Mouse (Mus musculus): ENCODE results near the gene E2f4. TPM values are rescaled to one million over a fixed set of nuclear protein-coding genes. Genes with fewer than 3 reads are reported as not detected.

The E2f4 gene
- total and polyA plus RNA-seq, 3 experiments = 39.9 to 198 (median 51.0) TPM

DNA sequence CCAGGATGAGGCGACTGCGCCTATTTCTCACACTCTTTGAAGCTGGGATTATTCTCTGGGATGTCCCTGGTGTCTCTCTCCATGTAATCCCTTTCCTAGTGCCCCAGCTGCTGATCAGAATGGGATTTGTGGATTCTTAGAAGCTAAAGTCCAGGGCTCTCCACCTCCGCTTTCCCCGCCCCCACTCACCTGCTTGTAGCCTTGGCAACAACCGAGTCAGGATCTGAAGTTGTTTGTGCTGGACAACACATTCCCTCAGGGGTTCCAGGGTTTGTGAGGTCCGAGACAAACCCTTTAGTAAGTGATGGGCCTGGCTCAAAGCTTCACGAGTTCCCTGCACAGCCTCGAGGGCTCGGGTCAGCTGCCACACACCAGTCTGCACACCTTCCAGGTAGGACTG lies 2.7 kb upstream of the E2f4 start:
- peaks cover 20% of the 10 kb centered on the region for H3K79me2 ChIP-seq (replicated peaks; ENCODE audit: control insufficient read depth, extremely low read depth, insufficient read depth, poor library complexity, severe bottlenecking)
- no peaks in the 10 kb centered on the region for H3K9me3 ChIP-seq (replicated peaks; ENCODE audit: low read length)
- peaks cover 12 to 42% of the 10 kb centered on the region in 2 experiments for H3K4me1 ChIP-seq (ENCODE audit: control insufficient read depth in 1 of 2, insufficient read depth in 2 of 2)
- H3K27me3 ChIP-seq (replicated peaks) = no peaks in the 10 kb centered on the region
- peak overlapping the region; percentile 65; the same call in 1 of the 2 replicates for H3K27ac ChIP-seq (ENCODE audit: insufficient read depth, low read depth)
- peak overlapping the region; percentile 88 for H3K4me2 ChIP-seq (ENCODE audit: insufficient read depth, low read depth, poor library complexity, severe bottlenecking)
- peak overlapping the region in 1 of 3 experiments; percentile 57 for H3K4me3 ChIP-seq (replicated peaks in 1 of 3; ENCODE audit: low read depth in 2 of 3, low read length in 2 of 3, poor library complexity in 1 of 3)
- dilution Hi-C loops (cut with MboI; ENCODE audit: extremely low pct_ligation_motif_present, extremely low pct_unique_long_range_greater_than_20kb, low sequenced_read_pairs) (no loop called here), in situ Hi-C loops (cut with MboI; ENCODE audit: low pct_ligation_motif_present, low pct_unique_long_range_greater_than_20kb, low sequenced_read_pairs) (loop anchor here (5.0 kb wide), 1 partner anchor 37 kb away; the partner anchor contains the start of gene B3gnt9)
- no peak for TF ChIP-seq ZKSCAN1 (IDR thresholded peaks at IDR 0.05; ENCODE audit: borderline replicate concordance, low read depth, low read length)
- no peak for TF ChIP-seq SIN3A (IDR thresholded peaks at IDR 0.05; ENCODE audit: low read length)
- TF ChIP-seq BHLHE40 (IDR thresholded peaks at IDR 0.05; ENCODE audit: low read depth, low read length) = no peak
- no peak for TF ChIP-seq MAZ (IDR thresholded peaks at IDR 0.05; ENCODE audit: low read depth, low read length)
- no peak for TF ChIP-seq EP300 (IDR thresholded peaks at IDR 0.05; ENCODE audit: low read length)
- H3K36me3 ChIP-seq (replicated peaks in 1 of 2; ENCODE audit: control insufficient read depth in 1 of 2, insufficient read depth in 1 of 2, low read length in 1 of 2) = peaks cover under 1 to 26% of the 10 kb centered on the region in 2 experiments
- DNase-seq (ENCODE audit: extremely low read depth) = no peak
- 0 out of 2 replicates have a peak overlapping the region, but pooled peaks have one; percentile 45 for H3K9ac ChIP-seq (ENCODE audit: insufficient read depth, low read depth)

DNA sequence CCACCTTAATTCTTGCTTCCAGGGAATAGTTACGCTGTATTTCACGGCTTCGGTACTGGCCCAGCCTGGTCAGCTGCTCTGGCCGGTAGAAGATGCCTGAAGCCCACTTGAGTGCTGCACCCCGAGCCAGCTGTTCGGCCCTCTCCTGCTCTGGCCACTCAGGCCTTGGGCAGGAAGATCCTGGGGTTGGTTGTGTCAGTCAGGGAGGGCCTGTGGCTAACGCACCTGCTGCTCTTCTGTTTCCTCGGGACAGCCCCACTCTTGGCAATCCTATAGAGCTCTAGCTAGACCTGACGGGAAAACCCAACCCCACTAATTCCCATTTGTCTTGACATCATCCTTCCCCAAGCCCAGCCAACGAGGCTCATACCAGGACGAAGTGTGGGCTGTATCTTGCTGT lies 2.2 kb upstream of the E2f4 start:
- H3K9ac ChIP-seq (ENCODE audit: insufficient read depth, low read depth) = peak overlapping the region; percentile 45; the same call in 1 of the 2 replicates
- H3K4me2 ChIP-seq (ENCODE audit: insufficient read depth, low read depth, poor library complexity, severe bottlenecking) = peak overlapping the region; percentile 88
- in situ Hi-C loops (cut with MboI; ENCODE audit: low pct_ligation_motif_present, low pct_unique_long_range_greater_than_20kb, low sequenced_read_pairs) = no loop called here
- H3K27ac ChIP-seq (ENCODE audit: insufficient read depth, low read depth) = peak overlapping the region; percentile 65
- dilution Hi-C loops (cut with MboI; ENCODE audit: extremely low pct_ligation_motif_present, extremely low pct_unique_long_range_greater_than_20kb, low sequenced_read_pairs) = no loop called here
- peaks cover 5 to 30% of the 10 kb centered on the region in 2 experiments for H3K36me3 ChIP-seq (replicated peaks in 1 of 2; ENCODE audit: control insufficient read depth in 1 of 2, insufficient read depth in 1 of 2, low read length in 1 of 2)
- H3K79me2 ChIP-seq (replicated peaks; ENCODE audit: control insufficient read depth, extremely low read depth, insufficient read depth, poor library complexity, severe bottlenecking) = peaks cover 23% of the 10 kb centered on the region
- H3K4me1 ChIP-seq (ENCODE audit: control insufficient read depth in 1 of 2, insufficient read depth in 2 of 2) = peaks cover 8 to 42% of the 10 kb centered on the region in 2 experiments
- TF ChIP-seq MAX (IDR thresholded peaks at IDR 0.05; ENCODE audit: low read length) (peak; percentile 58; the same call in 1 of the 2 replicates), RCOR1 (conservative IDR thresholded peaks at IDR 0.05; ENCODE audit: low read depth, low read length) (peak; percentile 91; the same call in 1 of the 2 replicates), NRF1 (IDR thresholded peaks at IDR 0.05; ENCODE audit: low read depth, low read length) (no peak), MAZ (IDR thresholded peaks at IDR 0.05; ENCODE audit: low read depth, low read length) (0 out of 2 replicates have a peak, but pooled peaks have one; percentile 51), CHD2 (IDR thresholded peaks at IDR 0.05; ENCODE audit: low read length) (peak; percentile 44; the same call in 1 of the 2 replicates), IRF4 (IDR thresholded peaks at IDR 0.05; ENCODE audit: low read depth, low read length) (peak; percentile 67), ZNF384 (IDR thresholded peaks at IDR 0.05; ENCODE audit: low read depth, low read length) (no peak), HCFC1 (IDR thresholded peaks at IDR 0.05; ENCODE audit: low read depth, low read length) (peak; percentile 31; the same call in 1 of the 2 replicates), BHLHE40 (IDR thresholded peaks at IDR 0.05; ENCODE audit: low read depth, low read length) (0 out of 2 replicates have a peak, but pooled peaks have one; percentile 9), SIN3A (IDR thresholded peaks at IDR 0.05; ENCODE audit: low read length) (peak; percentile 19; the same call in 1 of the 2 replicates), JUN (IDR thresholded peaks at IDR 0.05; ENCODE audit: insufficient read depth, low read depth, low read length) (no peak), CHD1 (IDR thresholded peaks at IDR 0.05; ENCODE audit: low read depth, low read length) (0 out of 2 replicates have a peak, but pooled peaks have one; percentile 34), EP300 (IDR thresholded peaks at IDR 0.05; ENCODE audit: low read length) (peak; percentile 65), USF1 (IDR thresholded peaks at IDR 0.05; ENCODE audit: low read depth, low read length) (no peak), TCF12 (IDR thresholded peaks at IDR 0.05; ENCODE audit: low read depth, low read length) (peak; percentile 77)
- DNase-seq (ENCODE audit: extremely low read depth) = peak; percentile 61
- H3K4me3 ChIP-seq (replicated peaks in 1 of 3; ENCODE audit: low read depth in 2 of 3, low read length in 2 of 3, poor library complexity in 1 of 3) = peak overlapping the region; percentile 57 to 96 (median 82)
- H3K9me3 ChIP-seq (replicated peaks; ENCODE audit: low read length) = no peaks in the 10 kb centered on the region
- H3K27me3 ChIP-seq (replicated peaks) = no peaks in the 10 kb centered on the region

Measured in CH12.LX (cell line).